Mouse (Mus musculus) embryonic facial prominence, embryonic 10.5 days (tissue): ENCODE data around the gene Fermt3. TPM values are rescaled to one million over a fixed set of nuclear protein-coding genes. Genes with fewer than 3 reads are reported as not detected.

ENCODE experiments used
- DNase-seq: peaks from one replicate; pipeline ENCODE4 v3.0.0-alpha.2; 2017; ENCODE audit warnings: low spot score
- H3K27ac ChIP-seq: fragments of 300-500 bp; sonication (generic); replicated peaks from 2 replicates; pipeline ENCODE4 v1.5.1; 2016; ENCODE audit warnings: mild to moderate bottlenecking
- H3K27me3 ChIP-seq: fragments of 300-500 bp; sonication (generic); replicated peaks from 2 replicates; pipeline ENCODE4 v1.6.1; 2016; ENCODE audit warnings: low read depth, mild to moderate bottlenecking; ENCODE audit not compliant: poor library complexity, severe bottlenecking
- H3K36me3 ChIP-seq: fragments of 300-500 bp; sonication (generic); replicated peaks from 2 replicates; pipeline ENCODE4 v1.6.1; 2016; ENCODE audit warnings: mild to moderate bottlenecking, moderate library complexity
- H3K4me1 ChIP-seq: fragments of 300-500 bp; sonication (generic); 2 replicates; pipeline ENCODE4 v1.6.1; 2016
- H3K4me3 ChIP-seq: fragments of 300-500 bp; sonication (generic); 2 replicates; pipeline ENCODE4 v1.5.1; 2016; ENCODE audit warnings: mild to moderate bottlenecking, moderate library complexity
- H3K9me3 ChIP-seq: fragments of 300-500 bp; sonication (generic); 2 replicates; pipeline ENCODE4 v1.6.1; 2016; ENCODE audit warnings: mild to moderate bottlenecking
- whole genome bisulfite sequencing: fragments of 180-500 bp; shearing (Covaris S2); methylation state at CpG from one replicate; pipeline ENCODE4 v1.1.7; 2016; 5-methylcytosine and 5-hydroxymethylcytosine counted together
- polyA plus RNA-seq: library from polyadenylated mRNA; unstranded; fragments of >200 nt; fragmentation: Nextera tagmentation; extraction: Ambion mirVana; gene quantifications from 2 replicates; pipeline ENCODE4 v1.2.1, GENCODE M21; 2016

Fermt3 gene
- polyA plus RNA-seq, 1 experiment from 2014 or later: 8.0 TPM

GRCm38 (mm10) chr19:6983621-6984020 lies 35.6 kb downstream of the Fermt3 start:
- 0 out of 2 replicates have a peak overlapping the region, but pooled peaks have one; percentile 5 for H3K4me3 ChIP-seq
- H3K9me3 ChIP-seq: no peaks in the 10 kb centered on the region
- 82% methylated on average over 5 of the region's 5 CpGs for WGBS
- H3K27ac ChIP-seq: no peak overlapping the region
- H3K36me3 ChIP-seq: peaks cover 50% of the 10 kb centered on the region
- DNase-seq: no peak
- no peaks in the 10 kb centered on the region for H3K27me3 ChIP-seq
- peaks cover 48% of the 10 kb centered on the region for H3K4me1 ChIP-seq

- Histone ChIP-seq H3K4me1 (peaks cover 50% of the 10 kb centered on the region), H3K36me3 (peaks cover 72% of the 10 kb centered on the region), H3K27ac (no peak overlapping the region), H3K27me3 (no peaks in the 10 kb centered on the region), H3K4me3 (peak overlapping the region; percentile 92), H3K9me3 (no peaks in the 10 kb centered on the region)
- DNase-seq: no peak
- WGBS: 92% methylated on average over 4 of the region's 4 CpGs
These were observed 37.8 kb downstream of the Fermt3 start for GRCm38 (mm10) chr19:6981465-6981864.

GRCm38 (mm10) chr19:6980381-6981093 lies 38.7 kb downstream of the Fermt3 start, which contains the start of gene Fkbp2:
Gene Fkbp2, minus strand, starts transcription at chr19:6980501.
- Histone ChIP-seq H3K27ac (peak within 1 kb of the TSS; percentile 98), H3K4me1 (peaks cover 52% of the 10 kb centered on the region), H3K27me3 (no peaks in the 10 kb centered on the region), H3K4me3 (peak within 1 kb of the TSS; percentile 92), H3K36me3 (peaks cover 71% of the 10 kb centered on the region), H3K9me3 (no peaks in the 10 kb centered on the region)
- WGBS: 2% methylated on average over 38 of the region's 38 CpGs
- DNase-seq: peak; percentile 98

- Histone ChIP-seq H3K27me3 (no peaks in the 10 kb centered on the region), H3K36me3 (peaks cover 63% of the 10 kb centered on the region), H3K4me1 (peaks cover 52% of the 10 kb centered on the region), H3K27ac (peak overlapping the region; percentile 98), H3K9me3 (no peaks in the 10 kb centered on the region), H3K4me3 (peak overlapping the region; percentile 92)
- under 1% methylated on average over 59 of the region's 59 CpGs for WGBS
- DNase-seq: peak; percentile 100
These were observed 39.5 kb downstream of the Fermt3 start for GRCm38 (mm10) chr19:6979486-6980380.

GRCm38 (mm10) chr19:6979001-6979479 lies 40.2 kb downstream of the Fermt3 start:
- H3K36me3 ChIP-seq: peaks cover 57% of the 10 kb centered on the region
- peaks cover 53% of the 10 kb centered on the region for H3K4me1 ChIP-seq
- H3K4me3 ChIP-seq: peak overlapping the region; percentile 92
- H3K27me3 ChIP-seq: no peaks in the 10 kb centered on the region
- 13% methylated on average over 11 of the region's 11 CpGs for WGBS
- H3K27ac ChIP-seq: peak overlapping the region; percentile 98
- H3K9me3 ChIP-seq: no peaks in the 10 kb centered on the region
- peak; percentile 37 for DNase-seq

- Histone ChIP-seq H3K4me1 (peaks cover 57% of the 10 kb centered on the region), H3K36me3 (peaks cover 53% of the 10 kb centered on the region), H3K27ac (0 out of 2 replicates have a peak overlapping the region, but pooled peaks have one; percentile 40), H3K27me3 (no peaks in the 10 kb centered on the region), H3K9me3 (no peaks in the 10 kb centered on the region), H3K4me3 (peak overlapping the region; percentile 92)
- WGBS: 58% methylated on average over 3 of the region's 3 CpGs
- DNase-seq: no peak
These were observed 40.7 kb downstream of the Fermt3 start for GRCm38 (mm10) chr19:6978639-6978974.

- Histone ChIP-seq H3K36me3 (peaks cover 47% of the 10 kb centered on the region), H3K27me3 (no peaks in the 10 kb centered on the region), H3K27ac (peak overlapping the region; percentile 40; the same call in 1 of the 2 replicates), H3K4me1 (peaks cover 60% of the 10 kb centered on the region), H3K4me3 (peak overlapping the region; percentile 92), H3K9me3 (no peaks in the 10 kb centered on the region)
- 90% methylated on average over 13 of the region's 13 CpGs for WGBS
- DNase-seq: no peak
These were observed 41.3 kb downstream of the Fermt3 start for GRCm38 (mm10) chr19:6977759-6978638.

- H3K27me3 ChIP-seq: no peaks in the 10 kb centered on the region; the same call in 1 of the 2 replicates
- peaks cover 74% of the 10 kb centered on the region for H3K4me1 ChIP-seq
- H3K9me3 ChIP-seq: no peaks in the 10 kb centered on the region
- peak within 1 kb of the TSS; percentile 92 for H3K4me3 ChIP-seq
- DNase-seq: peak; percentile 79
- H3K36me3 ChIP-seq: peaks cover 33% of the 10 kb centered on the region
- H3K27ac ChIP-seq: peak within 1 kb of the TSS; percentile 95
- under 1% methylated on average over 16 of the region's 16 CpGs for WGBS
These were observed 43.4 kb downstream of the Fermt3 start, which contains the start of gene Plcb3 for GRCm38 (mm10) chr19:6975537-6976521. Gene Plcb3, minus strand, starts transcription at chr19:6976470.

GRCm38 (mm10) chr19:6974211-6975205 lies 44.8 kb downstream of the Fermt3 start, which contains the start of gene Ppp1r14b:
Gene Ppp1r14b, plus strand, starts transcription at chr19:6974968.
- H3K36me3 ChIP-seq: peaks cover 33% of the 10 kb centered on the region
- peaks cover 79% of the 10 kb centered on the region for H3K4me1 ChIP-seq
- H3K4me3 ChIP-seq: peak within 1 kb of the TSS; percentile 92
- H3K9me3 ChIP-seq: no peaks in the 10 kb centered on the region
- peak; percentile 96 for DNase-seq
- peak within 1 kb of the TSS; percentile 95 for H3K27ac ChIP-seq
- under 1% methylated on average over 84 of the region's 84 CpGs for WGBS
- peaks cover 4% of the 10 kb centered on the region for H3K27me3 ChIP-seq

GRCm38 (mm10) chr19:6973581-6974190 lies 45.6 kb downstream of the Fermt3 start:
- DNase-seq: no peak
- 36% methylated on average over 12 of the region's 12 CpGs for WGBS
- Histone ChIP-seq H3K4me1 (peaks cover 79% of the 10 kb centered on the region), H3K9me3 (no peaks in the 10 kb centered on the region), H3K36me3 (peaks cover 28% of the 10 kb centered on the region), H3K27ac (peak overlapping the region; percentile 95), H3K4me3 (peak overlapping the region; percentile 92), H3K27me3 (peaks cover 4% of the 10 kb centered on the region)
